Mouse (Mus musculus) c-Kit-positive CD71-positive TER-119-negative erythroid progenitor cells, embryonic 14.5 days (primary cell): ENCODE data around the gene Smpdl3a.
A peak's percentile ranks its signal among the peaks of the same experiment; 100 is the strongest.

Experiments used
- DNase-seq: peaks from one replicate; pipeline ENCODE4 v3.0.0-alpha.2; 2013; ENCODE audit warnings: low read depth

Gene Smpdl3a

GRCm38 (mm10) chr10:57819209-57819608 is 25.1 kb downstream of the Smpdl3a start:
- DNase-seq = no peak

DNA sequence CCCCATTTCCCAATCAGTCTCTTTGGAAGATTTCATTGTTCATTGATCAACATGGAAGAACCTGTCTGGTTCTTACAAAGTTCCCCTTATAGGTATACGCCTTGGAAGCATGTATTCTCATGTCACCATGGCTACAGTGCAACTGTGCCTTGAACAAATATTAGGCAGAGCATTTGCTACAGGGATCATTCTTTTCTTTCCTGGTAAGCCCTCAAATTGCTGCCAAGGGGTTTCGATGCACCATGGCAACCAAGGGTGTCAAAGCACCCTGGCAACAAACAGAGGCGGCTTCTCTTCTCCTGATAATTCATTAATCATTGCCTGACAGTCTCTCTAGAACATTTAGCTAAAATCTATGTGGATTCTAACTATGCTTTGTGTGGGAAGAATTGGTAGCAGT is 28.3 kb downstream of the Smpdl3a start:
- no peak for DNase-seq

DNA sequence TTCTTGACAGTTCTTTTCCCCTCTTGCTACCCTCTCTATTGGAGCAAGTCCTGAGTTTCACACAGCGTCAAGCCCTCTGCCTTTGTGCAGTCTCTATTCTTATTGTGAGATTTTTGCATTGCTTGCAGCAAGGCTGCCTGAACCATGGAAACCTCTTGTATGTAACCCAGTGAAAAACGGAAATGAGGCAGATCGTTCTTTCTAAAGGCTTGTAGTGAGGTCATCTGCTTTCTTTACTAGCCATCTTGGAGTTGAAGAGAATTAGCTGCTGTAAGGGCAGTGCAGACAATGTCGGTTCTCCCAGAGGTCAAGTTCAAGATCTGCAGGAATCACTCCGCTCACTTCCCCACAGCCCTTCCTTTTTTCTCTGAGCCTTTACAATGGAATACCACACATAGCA is 34.5 kb downstream of the Smpdl3a start:
- DNase-seq = no peak

- DNase-seq = no peak
Observed at GRCm38 (mm10) chr10:57829621-57830020, 35.5 kb downstream of the Smpdl3a start.

DNA sequence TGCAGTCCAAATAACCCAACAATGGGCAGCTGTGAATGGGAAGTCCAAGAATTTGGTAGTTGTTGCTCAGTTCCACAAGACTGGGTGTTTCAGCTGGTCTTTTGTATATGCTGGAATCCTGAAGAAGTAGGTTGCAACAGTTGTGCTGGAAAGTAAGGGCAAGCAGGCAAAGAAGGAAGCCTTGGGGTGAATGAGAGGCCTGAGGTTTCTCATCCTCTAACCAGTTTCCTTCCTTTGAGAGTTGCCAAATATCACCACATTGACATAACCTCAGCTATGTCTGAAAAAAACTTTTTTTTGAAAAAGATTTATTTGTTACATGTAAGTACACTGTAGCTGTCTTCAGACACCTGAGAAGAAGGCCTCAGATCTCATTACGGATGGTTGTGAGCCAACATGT is 41.0 kb downstream of the Smpdl3a start:
- DNase-seq = no peak

GRCm38 (mm10) chr10:57835982-57836381 is 41.8 kb downstream of the Smpdl3a start:
- no peak for DNase-seq

GRCm38 (mm10) chr10:57841638-57842509 is 47.7 kb downstream of the Smpdl3a start:
- peak; percentile 48 for DNase-seq

DNA sequence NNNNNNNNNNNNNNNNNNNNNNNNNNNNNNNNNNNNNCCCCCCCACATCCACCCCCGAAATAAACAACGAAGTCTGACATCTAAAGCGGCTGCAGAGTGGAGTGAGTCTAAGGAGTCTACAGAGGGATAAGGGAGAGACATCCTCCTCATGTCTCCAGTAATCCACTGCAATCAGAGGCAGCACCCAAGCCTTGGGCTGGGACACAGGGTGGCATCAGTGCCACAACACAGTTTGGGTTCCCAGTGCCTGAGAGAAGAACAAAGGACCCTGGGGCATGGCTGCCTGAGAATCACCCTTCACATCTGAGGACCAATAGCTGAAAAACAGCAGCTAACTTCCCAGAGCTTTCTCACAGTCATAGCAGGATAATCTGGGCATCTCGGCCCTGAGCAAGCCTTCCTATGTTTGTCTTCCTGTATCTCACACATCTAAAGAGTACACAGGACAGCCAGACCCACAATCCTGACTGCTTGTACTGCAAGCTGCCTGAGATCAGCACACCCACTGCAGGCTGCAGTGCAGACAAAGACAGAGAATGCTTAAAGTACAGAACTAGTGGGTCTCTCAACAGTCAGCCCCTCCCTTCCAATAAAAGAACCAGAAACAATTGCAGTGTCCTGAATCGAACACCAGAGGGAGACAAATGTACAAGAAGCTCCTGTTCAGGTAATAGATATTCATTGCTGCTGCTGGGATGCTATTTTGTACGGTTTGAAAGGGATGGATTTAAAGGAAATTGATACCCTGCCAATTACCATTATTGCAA is 54.0 kb downstream of the Smpdl3a start:
- DNase-seq = peak; percentile 34
